Mouse (Mus musculus): ENCODE results near the gene Tbx15. TPM values are rescaled to one million over a fixed set of nuclear protein-coding genes. Genes with fewer than 3 reads are reported as not detected.

Gene Tbx15
- polyA plus RNA-seq, 1 experiment from 2014 or later, result 0.13 TPM

DNA sequence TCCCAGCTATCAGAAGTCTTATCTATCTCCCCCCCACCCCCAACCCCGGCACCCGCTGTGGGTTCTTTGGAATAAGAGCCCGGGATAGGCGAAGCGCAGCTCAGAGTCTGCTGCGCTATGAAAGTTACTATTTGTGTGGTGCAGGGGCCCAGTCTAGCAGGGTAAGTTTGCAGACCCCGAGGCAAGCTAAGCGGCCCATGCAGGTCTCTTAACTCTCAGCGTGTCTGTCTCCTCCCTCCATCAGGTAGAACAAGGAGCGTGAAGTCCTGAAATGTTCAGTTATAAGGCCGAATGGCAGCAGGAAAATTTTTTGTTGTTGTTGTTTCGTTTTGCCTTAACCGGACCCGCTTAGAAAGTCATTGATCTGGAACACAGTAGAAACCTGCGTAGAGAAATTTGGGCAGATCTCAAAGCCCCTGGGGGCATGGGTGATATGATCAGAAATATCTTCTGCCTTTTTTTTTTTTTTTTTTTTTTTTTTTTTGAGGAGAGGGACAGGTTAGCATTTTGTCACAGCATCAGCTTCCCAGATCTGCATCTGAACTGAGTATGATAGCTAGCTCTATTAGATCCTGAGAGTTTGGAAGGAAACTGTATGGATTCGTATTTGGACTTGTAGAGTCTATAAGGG, 12.4 kb downstream of the Tbx15 start:
- no peaks in the 10 kb centered on the region for H3K9me3 ChIP-seq (ENCODE audit: low read length)
- no peaks in the 10 kb centered on the region for H3K36me3 ChIP-seq (replicated peaks; ENCODE audit: insufficient read depth, low read length)
- DNase-seq (no peak), ATAC-seq (no peak)
- no peak overlapping the region for H3K4me3 ChIP-seq (ENCODE audit: low read depth, low read length)
- TF ChIP-seq EP300 (IDR thresholded peaks at IDR 0.05; ENCODE audit: low read depth) (no peak), CTCF (IDR thresholded peaks at IDR 0.05; ENCODE audit: low read depth) (no peak)
- peaks cover 15% of the 10 kb centered on the region for H3K4me1 ChIP-seq (ENCODE audit: insufficient read depth)
- no peak overlapping the region for H3K27ac ChIP-seq (ENCODE audit: low read depth)
- peaks cover 100% of the 10 kb centered on the region for H3K27me3 ChIP-seq (ENCODE audit: insufficient read depth, low read length)
- no peak overlapping the region for H3K4me2 ChIP-seq (ENCODE audit: low read depth, low read length)
- H3K9ac ChIP-seq (replicated peaks), result no peak overlapping the region
- 5% methylated on average over 16 of the region's 16 CpGs for WGBS (ENCODE audit: insufficient replicate concordance)

DNA sequence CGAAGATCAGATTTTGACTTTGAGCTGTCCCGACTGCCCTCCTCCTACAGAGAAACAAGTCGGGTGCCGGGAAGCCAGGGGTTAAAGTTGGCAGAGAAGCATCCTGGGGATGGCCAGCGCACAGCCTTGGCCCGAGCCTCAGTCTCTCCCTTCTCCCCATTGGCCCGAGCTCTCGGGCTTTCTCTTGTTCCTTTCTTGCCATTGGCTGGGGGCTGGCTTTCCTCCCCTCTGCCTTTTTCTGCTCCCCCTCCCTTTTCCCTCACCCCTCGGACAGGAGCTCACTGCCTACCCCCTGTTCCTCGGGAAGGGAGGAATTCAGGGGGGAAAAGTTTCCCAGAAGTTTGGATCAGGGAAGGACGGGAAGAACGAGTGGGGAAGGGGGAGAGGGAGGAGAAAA, 12.9 kb downstream of the Tbx15 start:
- no peak overlapping the region for H3K9ac ChIP-seq (replicated peaks)
- no peak for TF ChIP-seq EP300 (IDR thresholded peaks at IDR 0.05; ENCODE audit: low read depth)
- TF ChIP-seq CTCF (IDR thresholded peaks at IDR 0.05; ENCODE audit: low read depth), result no peak
- peaks cover 100% of the 10 kb centered on the region for H3K27me3 ChIP-seq (ENCODE audit: insufficient read depth, low read length)
- no peak for ATAC-seq
- WGBS (ENCODE audit: insufficient replicate concordance), result 2% methylated on average over 11 of the region's 12 CpGs
- H3K36me3 ChIP-seq (replicated peaks; ENCODE audit: insufficient read depth, low read length), result no peaks in the 10 kb centered on the region
- no peaks in the 10 kb centered on the region for H3K9me3 ChIP-seq (ENCODE audit: low read length)
- H3K4me2 ChIP-seq (ENCODE audit: low read depth, low read length), result peak overlapping the region; percentile 69
- no peak overlapping the region for H3K27ac ChIP-seq (ENCODE audit: low read depth)
- DNase-seq, result no peak
- peaks cover 15% of the 10 kb centered on the region for H3K4me1 ChIP-seq (ENCODE audit: insufficient read depth)
- H3K4me3 ChIP-seq (ENCODE audit: low read depth, low read length), result peak overlapping the region; percentile 49; the same call in 1 of the 2 replicates

DNA sequence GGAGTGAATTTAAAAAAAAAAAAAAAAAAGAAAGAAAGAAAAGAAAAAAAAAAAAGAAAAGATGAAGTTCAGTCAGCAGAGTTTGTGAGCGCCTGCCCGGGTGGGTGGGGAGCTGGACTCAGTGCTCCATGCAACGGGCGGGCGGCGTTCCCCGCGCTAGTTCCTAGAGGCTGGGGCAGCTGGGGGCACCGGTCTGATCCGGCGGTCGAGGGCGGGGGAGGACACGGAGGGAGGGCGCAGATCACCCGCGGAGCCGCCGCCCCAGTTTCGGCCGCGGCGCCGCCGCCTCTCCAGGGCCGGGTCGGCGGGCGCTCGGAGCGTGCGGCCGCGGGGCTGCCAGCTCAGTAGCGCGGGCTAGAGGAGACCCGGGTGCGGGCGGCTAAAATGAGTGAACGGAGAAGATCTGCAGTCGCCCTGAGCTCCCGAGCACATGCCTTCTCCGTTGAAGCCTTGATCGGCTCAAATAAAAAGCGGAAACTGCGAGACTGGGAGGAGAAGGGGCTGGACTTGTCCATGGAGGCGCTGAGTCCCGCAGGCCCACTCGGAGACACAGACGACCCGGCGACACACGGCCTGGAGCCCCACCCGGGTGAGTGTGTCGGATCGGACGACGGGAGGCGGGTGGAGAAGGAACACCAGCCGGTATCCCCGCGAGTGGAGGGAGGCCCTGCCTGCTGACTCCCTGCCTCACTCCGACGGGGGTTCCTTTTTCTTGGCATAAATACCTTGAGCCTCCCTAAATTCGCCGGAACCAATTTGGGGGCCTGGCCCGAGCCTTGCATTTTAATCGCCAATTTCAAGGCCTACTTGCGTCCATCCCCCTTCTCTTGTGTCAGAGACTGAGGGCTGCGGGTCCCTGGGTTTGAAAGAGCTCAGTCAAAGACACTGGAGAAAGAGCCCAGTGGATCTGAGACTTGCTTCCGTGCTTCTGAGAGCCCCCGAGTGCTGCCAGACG, 13.6 kb downstream of the Tbx15 start:
- Histone ChIP-seq H3K27ac (ENCODE audit: low read depth) (no peak overlapping the region), H3K4me3 (ENCODE audit: low read depth, low read length) (peak overlapping the region; percentile 49), H3K4me2 (ENCODE audit: low read depth, low read length) (peak overlapping the region; percentile 69), H3K9me3 (ENCODE audit: low read length) (no peaks in the 10 kb centered on the region), H3K27me3 (ENCODE audit: insufficient read depth, low read length) (peaks cover 100% of the 10 kb centered on the region), H3K9ac (replicated peaks) (no peak overlapping the region), H3K4me1 (ENCODE audit: insufficient read depth) (peaks cover 15% of the 10 kb centered on the region), H3K36me3 (replicated peaks; ENCODE audit: insufficient read depth, low read length) (no peaks in the 10 kb centered on the region)
- DNase-seq (no peak), ATAC-seq (peak; percentile 38)
- TF ChIP-seq EP300 (IDR thresholded peaks at IDR 0.05; ENCODE audit: low read depth), result no peak
- 1% methylated on average over 67 of the region's 73 CpGs for WGBS (ENCODE audit: insufficient replicate concordance)

DNA sequence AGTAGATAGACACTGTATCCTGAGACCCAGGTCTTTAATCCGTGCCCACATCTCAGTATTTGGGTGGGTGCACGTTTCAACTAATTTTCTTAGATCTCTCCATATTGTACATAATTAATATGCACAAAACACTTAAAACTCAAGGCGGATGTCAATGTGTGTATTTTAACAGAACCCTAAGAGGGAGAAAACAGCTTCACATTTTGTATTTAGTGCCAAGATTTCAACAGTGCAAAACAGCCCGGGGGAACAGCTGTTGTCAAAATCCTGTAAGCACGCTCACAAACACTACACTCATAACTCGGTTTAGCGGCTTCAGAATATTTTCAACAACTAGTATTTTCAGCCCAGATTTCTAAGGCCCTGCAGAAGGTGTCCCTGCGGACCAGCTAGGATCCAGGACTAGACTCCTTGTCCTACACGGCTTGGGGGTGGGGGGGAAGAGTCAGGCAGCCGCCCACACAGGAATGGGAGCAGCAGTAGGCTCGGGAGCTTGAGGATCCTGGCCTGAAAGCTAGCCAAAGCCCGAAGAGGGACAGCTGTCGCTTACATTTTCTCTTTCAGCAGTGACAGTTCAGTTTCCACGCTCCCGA, 14.5 kb downstream of the Tbx15 start:
- ATAC-seq, result no peak
- H3K4me1 ChIP-seq (ENCODE audit: insufficient read depth), result peaks cover 9% of the 10 kb centered on the region
- no peak overlapping the region for H3K4me3 ChIP-seq (ENCODE audit: low read depth, low read length)
- H3K27ac ChIP-seq (ENCODE audit: low read depth), result no peak overlapping the region
- H3K36me3 ChIP-seq (replicated peaks; ENCODE audit: insufficient read depth, low read length), result no peaks in the 10 kb centered on the region
- H3K9ac ChIP-seq (replicated peaks), result no peak overlapping the region
- no peak for DNase-seq
- TF ChIP-seq EP300 (IDR thresholded peaks at IDR 0.05; ENCODE audit: low read depth) (no peak), CTCF (IDR thresholded peaks at IDR 0.05; ENCODE audit: low read depth) (no peak)
- peaks cover 100% of the 10 kb centered on the region for H3K27me3 ChIP-seq (ENCODE audit: insufficient read depth, low read length)
- WGBS (ENCODE audit: insufficient replicate concordance), result 2% methylated on average over 15 of the region's 15 CpGs
- no peaks in the 10 kb centered on the region for H3K9me3 ChIP-seq (ENCODE audit: low read length)
- H3K4me2 ChIP-seq (ENCODE audit: low read depth, low read length), result 0 out of 2 replicates have a peak overlapping the region, but pooled peaks have one; percentile 69

DNA sequence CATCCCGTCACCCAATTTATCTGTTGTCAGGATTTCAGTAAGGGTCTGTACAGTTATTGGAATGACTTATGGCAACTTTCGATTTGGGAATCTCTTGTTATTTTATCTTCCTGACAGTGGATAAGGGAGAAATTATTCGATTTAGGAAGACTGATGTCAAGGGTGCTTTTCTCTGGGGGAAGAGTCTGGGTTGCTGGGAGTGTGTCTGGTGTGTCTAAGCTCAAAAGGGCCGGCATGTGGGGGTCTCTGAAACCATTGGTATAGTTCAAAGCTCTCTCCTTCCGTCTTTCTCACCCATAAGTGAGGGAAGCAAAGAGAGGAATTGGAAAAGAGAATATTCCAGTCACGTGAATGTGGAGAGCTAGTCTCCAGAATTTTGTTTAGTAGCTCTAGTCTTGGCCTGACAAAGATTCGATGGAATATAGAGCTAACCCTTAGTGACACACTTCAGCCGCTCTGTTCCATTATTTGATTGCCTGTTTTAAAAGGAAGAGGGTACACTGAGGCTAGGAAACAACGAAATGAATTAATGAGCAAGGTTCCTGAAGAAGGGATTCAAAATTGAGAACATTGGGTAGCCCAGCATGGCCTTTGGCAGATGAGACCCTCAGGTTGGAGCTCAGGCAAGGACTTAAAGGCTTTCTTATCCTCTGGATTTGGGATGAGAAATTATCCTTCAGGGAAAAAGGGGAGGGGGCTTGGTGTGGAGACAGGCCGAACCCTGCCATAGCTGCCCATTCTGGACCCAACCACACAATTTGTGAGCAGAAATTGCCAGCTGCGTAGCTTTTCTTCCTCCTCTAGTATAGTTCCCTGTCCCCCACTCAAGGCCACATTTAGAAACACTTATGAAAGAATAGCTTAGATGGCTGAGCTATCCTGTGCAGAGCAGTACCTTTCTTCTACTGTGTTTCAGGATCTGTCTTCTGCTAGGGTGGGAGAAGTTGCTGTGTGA, 15.5 kb downstream of the Tbx15 start:
- no peak overlapping the region for H3K4me2 ChIP-seq (ENCODE audit: low read depth, low read length)
- no peak overlapping the region for H3K9ac ChIP-seq (replicated peaks)
- ATAC-seq (no peak), DNase-seq (no peak)
- no peaks in the 10 kb centered on the region for H3K36me3 ChIP-seq (replicated peaks; ENCODE audit: insufficient read depth, low read length)
- 8% methylated on average over 11 of the region's 11 CpGs for WGBS (ENCODE audit: insufficient replicate concordance)
- peaks cover 9% of the 10 kb centered on the region for H3K4me1 ChIP-seq (ENCODE audit: insufficient read depth)
- H3K27me3 ChIP-seq (ENCODE audit: insufficient read depth, low read length), result peaks cover 98% of the 10 kb centered on the region
- H3K27ac ChIP-seq (ENCODE audit: low read depth), result no peak overlapping the region
- no peaks in the 10 kb centered on the region for H3K9me3 ChIP-seq (ENCODE audit: low read length)
- TF ChIP-seq CTCF (IDR thresholded peaks at IDR 0.05; ENCODE audit: low read depth) (no peak), EP300 (IDR thresholded peaks at IDR 0.05; ENCODE audit: low read depth) (no peak)
- no peak overlapping the region for H3K4me3 ChIP-seq (ENCODE audit: low read depth, low read length)

All from liver, postnatal 0 days (tissue).